Mouse (Mus musculus) midbrain, embryonic 10.5 days (tissue): ENCODE measurements at regions not wholly inside any gene's neighbourhood (a gene's known extent, or its start where the extent isn't known, plus 50 kb on each side); places are given as distances from the start of the nearest gene placed in this dataset.

Experiments
- DNase-seq: peaks from one replicate; pipeline ENCODE4 v3.0.0-alpha.2; 2017; ENCODE audit warnings: low spot score
- H3K27ac ChIP-seq: fragments of 300-500 bp; sonication (generic); replicated peaks from 2 replicates; pipeline ENCODE4 v1.5.1; 2016; ENCODE audit warnings: mild to moderate bottlenecking
- H3K27me3 ChIP-seq: fragments of 300-500 bp; sonication (generic); 2 replicates; pipeline ENCODE4 v1.6.1; 2016; ENCODE audit warnings: low read depth, mild to moderate bottlenecking; ENCODE audit not compliant: poor library complexity, severe bottlenecking
- H3K36me3 ChIP-seq: fragments of 300-500 bp; sonication (generic); 2 replicates; pipeline ENCODE4 v1.6.1; 2016; ENCODE audit warnings: mild to moderate bottlenecking, moderate library complexity
- H3K4me1 ChIP-seq: fragments of 300-500 bp; sonication (generic); 2 replicates; pipeline ENCODE4 v1.6.1; 2016
- H3K4me3 ChIP-seq: fragments of 300-500 bp; sonication (generic); 2 replicates; pipeline ENCODE4 v1.5.1; 2016; ENCODE audit warnings: mild to moderate bottlenecking, moderate library complexity
- H3K9me3 ChIP-seq: fragments of 300-500 bp; sonication (generic); replicated peaks from 2 replicates; pipeline ENCODE4 v1.6.1; 2016; ENCODE audit warnings: mild to moderate bottlenecking
- WGBS: fragments of 180-500 bp; shearing (Covaris S2); methylation state at CpG from one replicate; pipeline ENCODE4 v1.1.7; 2016; 5-methylcytosine and 5-hydroxymethylcytosine counted together

GRCm38 (mm10) chr13:19963031-19963430, 127.4 kb upstream of the Elmo1 start:
- Histone ChIP-seq H3K36me3 (no peaks in the 10 kb centered on the region), H3K9me3 (no peaks in the 10 kb centered on the region), H3K27ac (no peak overlapping the region), H3K4me3 (no peak overlapping the region), H3K27me3 (no peaks in the 10 kb centered on the region), H3K4me1 (no peaks in the 10 kb centered on the region)
- DNase-seq = no peak
- WGBS = 50% methylated on average over 3 of the region's 3 CpGs

GRCm38 (mm10) chr13:19928761-19929160, 104.7 kb upstream of the Gpr141 start:
- WGBS = 92% methylated on average over 6 of the region's 6 CpGs
- Histone ChIP-seq H3K27ac (no peak overlapping the region), H3K9me3 (no peaks in the 10 kb centered on the region), H3K4me3 (no peak overlapping the region), H3K36me3 (no peaks in the 10 kb centered on the region), H3K4me1 (no peaks in the 10 kb centered on the region), H3K27me3 (no peaks in the 10 kb centered on the region)
- no peak for DNase-seq

DNA sequence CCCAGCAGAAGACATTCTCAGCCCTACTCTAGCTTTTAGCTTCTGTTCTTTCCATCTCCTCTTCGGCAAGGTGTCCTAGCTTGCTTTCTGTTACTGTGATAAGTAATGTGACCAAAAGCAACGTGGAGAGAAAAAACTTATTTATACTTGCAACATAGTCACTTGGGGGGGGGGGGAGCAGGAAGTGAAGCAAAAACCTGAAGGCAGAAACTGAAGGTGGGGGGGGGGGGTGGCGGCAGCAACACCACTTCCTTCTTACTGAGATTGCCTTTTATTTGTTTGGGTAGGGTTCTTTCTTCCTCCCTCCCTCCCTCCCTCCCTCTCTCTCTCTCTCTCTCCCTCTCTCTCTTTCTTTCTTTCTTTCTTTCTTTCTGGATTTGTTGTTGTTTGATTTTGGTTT, 103.8 kb upstream of the Gpr141 start:
- Histone ChIP-seq H3K36me3 (no peaks in the 10 kb centered on the region), H3K27ac (no peak overlapping the region), H3K9me3 (no peaks in the 10 kb centered on the region), H3K27me3 (no peaks in the 10 kb centered on the region), H3K4me3 (no peak overlapping the region), H3K4me1 (no peaks in the 10 kb centered on the region)
- DNase-seq = no peak
- 93% methylated on average over 3 of the region's 3 CpGs for WGBS

DNA sequence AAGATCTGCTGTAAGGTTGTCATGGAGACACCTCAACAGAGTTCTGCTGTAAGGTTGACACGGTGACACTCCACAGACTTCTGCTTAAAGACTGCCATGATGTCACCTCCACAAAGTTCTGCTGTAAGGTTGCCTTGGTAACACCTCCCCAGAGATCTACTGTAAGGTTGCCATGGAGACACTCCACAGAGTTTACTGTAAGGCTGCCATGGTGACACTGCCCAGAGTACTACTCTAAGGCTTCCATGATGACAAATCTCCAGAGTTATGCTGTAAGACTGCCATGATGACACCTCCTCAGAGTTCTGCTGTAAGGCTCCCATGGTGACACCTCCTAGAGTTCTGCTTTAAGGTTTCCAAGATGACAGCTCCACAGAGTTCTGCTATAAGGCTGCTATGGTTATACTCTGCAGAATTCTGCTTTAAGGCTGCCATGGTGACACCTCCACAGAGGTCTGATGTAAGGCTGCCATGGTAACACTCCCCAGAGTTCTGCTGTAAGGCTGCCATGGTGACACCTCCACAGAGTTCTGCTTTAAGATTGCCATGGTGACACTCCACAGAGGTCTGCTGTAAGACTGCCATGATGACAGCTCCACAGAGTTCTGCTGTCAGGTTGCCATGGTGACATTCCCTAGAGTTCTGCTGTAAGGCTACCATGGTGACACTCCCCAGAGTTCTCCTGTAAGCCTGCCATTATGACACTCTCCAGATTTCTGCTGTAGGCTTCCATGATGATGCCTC, 97.2 kb upstream of the Gpr141 start:
- no peak for DNase-seq
- Histone ChIP-seq H3K4me1 (no peaks in the 10 kb centered on the region), H3K27ac (no peak overlapping the region), H3K4me3 (no peak overlapping the region), H3K36me3 (no peaks in the 10 kb centered on the region), H3K27me3 (no peaks in the 10 kb centered on the region), H3K9me3 (peaks cover 16% of the 10 kb centered on the region)
- WGBS = 96% methylated on average over 1 of the region's 1 CpGs

DNA sequence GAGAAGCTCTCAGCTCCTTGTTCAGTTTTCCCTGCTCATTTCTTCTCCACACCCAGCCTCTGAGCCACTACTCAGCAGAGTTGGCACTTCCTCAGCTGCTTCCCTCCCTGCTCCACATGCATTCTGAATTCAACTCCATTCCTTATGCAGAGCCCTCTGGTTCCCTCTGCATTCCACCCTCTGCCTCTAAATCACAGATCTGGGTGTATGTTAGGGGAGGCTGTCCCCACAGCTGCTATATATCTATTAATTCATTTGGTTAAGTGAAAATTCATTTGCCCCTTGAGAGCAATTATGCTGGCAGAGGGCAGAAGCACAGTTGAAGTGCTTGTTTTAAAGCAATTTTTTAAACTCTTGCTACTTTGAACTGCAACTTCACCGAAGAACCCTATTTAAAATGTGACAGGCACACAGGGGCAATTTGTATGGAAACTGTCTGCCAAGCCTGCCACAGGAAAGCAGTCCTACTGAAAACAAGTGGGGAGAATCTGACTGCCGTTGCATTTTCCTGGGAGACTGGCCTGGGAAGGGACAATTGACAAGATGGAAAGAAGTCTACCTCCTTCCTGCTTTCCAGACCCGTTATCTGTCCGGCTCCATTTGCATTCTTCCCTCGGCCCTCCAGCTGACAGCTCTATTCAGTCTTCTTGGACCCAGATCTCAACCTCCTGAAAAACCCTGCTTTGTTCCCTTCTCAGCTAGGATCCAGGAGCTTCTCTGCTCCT, 88.0 kb upstream of the Gpr141 start:
- H3K4me1 ChIP-seq = no peaks in the 10 kb centered on the region
- no peak overlapping the region for H3K27ac ChIP-seq
- H3K9me3 ChIP-seq = no peaks in the 10 kb centered on the region
- H3K36me3 ChIP-seq = no peaks in the 10 kb centered on the region
- no peak overlapping the region for H3K4me3 ChIP-seq
- no peaks in the 10 kb centered on the region for H3K27me3 ChIP-seq
- 58% methylated on average over 5 of the region's 5 CpGs for WGBS
- no peak for DNase-seq

DNA sequence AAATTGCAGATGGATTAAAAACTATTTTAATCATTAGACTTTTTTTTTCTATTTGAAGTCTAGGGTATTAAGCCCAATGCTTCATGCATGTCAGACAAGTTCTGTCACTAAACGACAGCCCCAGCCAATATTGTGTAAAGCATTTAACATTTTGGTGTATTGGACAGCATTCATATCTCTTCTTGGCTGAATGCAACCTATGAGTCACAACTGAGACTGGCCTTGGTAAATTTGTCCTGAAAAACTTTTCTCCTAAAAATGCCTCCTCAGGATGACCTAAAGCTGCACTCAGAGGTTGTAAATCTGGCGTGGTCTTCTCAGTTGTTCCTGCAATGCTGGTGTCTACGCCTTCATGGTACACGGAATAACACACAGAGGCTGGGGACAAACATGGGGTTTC, 78.7 kb upstream of the Gpr141 start:
- no peak for DNase-seq
- H3K4me3 ChIP-seq = no peak overlapping the region
- H3K27ac ChIP-seq = no peak overlapping the region
- no peaks in the 10 kb centered on the region for H3K27me3 ChIP-seq
- no peaks in the 10 kb centered on the region for H3K36me3 ChIP-seq
- 95% methylated on average over 4 of the region's 4 CpGs for WGBS
- H3K9me3 ChIP-seq = no peaks in the 10 kb centered on the region
- H3K4me1 ChIP-seq = no peaks in the 10 kb centered on the region

DNA sequence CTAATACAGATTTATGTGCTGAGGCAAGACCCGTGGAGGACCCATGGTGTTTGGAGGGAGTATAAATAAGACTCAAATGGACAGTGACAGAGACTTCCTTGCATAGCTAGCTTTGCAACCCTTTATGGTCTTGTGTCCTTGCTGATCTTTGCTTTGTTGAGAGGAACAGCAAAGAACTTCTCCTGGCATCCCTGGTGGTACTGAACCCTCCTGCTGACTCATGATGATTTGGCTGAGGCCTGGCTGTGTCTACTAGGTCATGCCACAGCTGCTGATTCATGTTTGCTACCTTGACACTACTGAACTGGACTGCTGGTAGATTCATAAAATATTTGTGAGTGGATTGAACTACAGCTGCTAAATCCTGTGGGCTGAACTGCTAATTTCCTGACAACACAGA, 73.1 kb upstream of the Gpr141 start:
- H3K27ac ChIP-seq = no peak overlapping the region
- WGBS = 87% methylated on average over 1 of the region's 1 CpGs

GRCm38 (mm10) chr13:19888983-19889773, 65.1 kb upstream of the Gpr141 start:
- Histone ChIP-seq H3K27ac (no peak overlapping the region), H3K27me3 (no peaks in the 10 kb centered on the region), H3K36me3 (no peaks in the 10 kb centered on the region), H3K4me1 (no peaks in the 10 kb centered on the region), H3K4me3 (no peak overlapping the region), H3K9me3 (no peaks in the 10 kb centered on the region)
- WGBS = 86% methylated on average over 11 of the region's 11 CpGs
- DNase-seq = no peak

More for the DNA sequence above, 73.1 kb upstream of the Gpr141 start:
- Histone ChIP-seq H3K27me3 (no peaks in the 10 kb centered on the region), H3K4me3 (no peak overlapping the region), H3K9me3 (no peaks in the 10 kb centered on the region), H3K4me1 (no peaks in the 10 kb centered on the region), H3K36me3 (no peaks in the 10 kb centered on the region)
- no peak for DNase-seq

- no peaks in the 10 kb centered on the region for H3K4me1 ChIP-seq
- WGBS = 93% methylated on average over 7 of the region's 7 CpGs
- H3K27me3 ChIP-seq = no peaks in the 10 kb centered on the region
- DNase-seq = no peak
- no peaks in the 10 kb centered on the region for H3K36me3 ChIP-seq
- H3K9me3 ChIP-seq = no peaks in the 10 kb centered on the region
- no peak overlapping the region for H3K27ac ChIP-seq
- no peak overlapping the region for H3K4me3 ChIP-seq
Observed at GRCm38 (mm10) chr13:19883896-19884658, 60.0 kb upstream of the Gpr141 start.

GRCm38 (mm10) chr13:19882889-19883288, 58.8 kb upstream of the Gpr141 start:
- no peak overlapping the region for H3K27ac ChIP-seq
- H3K27me3 ChIP-seq = no peaks in the 10 kb centered on the region
- no peaks in the 10 kb centered on the region for H3K9me3 ChIP-seq
- no peak overlapping the region for H3K4me3 ChIP-seq
- no peaks in the 10 kb centered on the region for H3K36me3 ChIP-seq
- H3K4me1 ChIP-seq = no peaks in the 10 kb centered on the region
- 86% methylated on average over 4 of the region's 4 CpGs for WGBS
- no peak for DNase-seq

DNA sequence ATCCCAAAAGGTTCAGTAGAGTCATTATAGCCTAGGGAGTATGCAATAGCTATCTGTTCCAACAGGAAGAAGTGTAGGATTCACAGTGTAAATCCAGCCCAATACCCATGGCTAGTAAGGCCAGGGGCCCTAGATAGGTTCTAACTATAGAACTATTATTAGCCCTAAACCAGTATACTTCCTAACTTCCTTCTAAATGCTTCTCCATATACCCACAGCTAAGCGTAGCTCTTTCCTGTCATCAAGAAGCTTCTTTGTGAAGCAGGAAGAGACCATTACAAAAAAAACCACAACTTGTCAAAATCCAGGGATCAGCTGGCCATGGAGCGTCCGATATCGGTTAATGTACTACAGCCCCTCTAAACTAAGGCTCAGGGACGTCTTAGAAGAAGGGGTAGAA, 57.7 kb upstream of the Gpr141 start:
- Histone ChIP-seq H3K4me1 (no peaks in the 10 kb centered on the region), H3K27me3 (no peaks in the 10 kb centered on the region), H3K36me3 (no peaks in the 10 kb centered on the region), H3K27ac (no peak overlapping the region), H3K9me3 (no peaks in the 10 kb centered on the region), H3K4me3 (no peak overlapping the region)
- 90% methylated on average over 5 of the region's 5 CpGs for WGBS
- no peak for DNase-seq

DNA sequence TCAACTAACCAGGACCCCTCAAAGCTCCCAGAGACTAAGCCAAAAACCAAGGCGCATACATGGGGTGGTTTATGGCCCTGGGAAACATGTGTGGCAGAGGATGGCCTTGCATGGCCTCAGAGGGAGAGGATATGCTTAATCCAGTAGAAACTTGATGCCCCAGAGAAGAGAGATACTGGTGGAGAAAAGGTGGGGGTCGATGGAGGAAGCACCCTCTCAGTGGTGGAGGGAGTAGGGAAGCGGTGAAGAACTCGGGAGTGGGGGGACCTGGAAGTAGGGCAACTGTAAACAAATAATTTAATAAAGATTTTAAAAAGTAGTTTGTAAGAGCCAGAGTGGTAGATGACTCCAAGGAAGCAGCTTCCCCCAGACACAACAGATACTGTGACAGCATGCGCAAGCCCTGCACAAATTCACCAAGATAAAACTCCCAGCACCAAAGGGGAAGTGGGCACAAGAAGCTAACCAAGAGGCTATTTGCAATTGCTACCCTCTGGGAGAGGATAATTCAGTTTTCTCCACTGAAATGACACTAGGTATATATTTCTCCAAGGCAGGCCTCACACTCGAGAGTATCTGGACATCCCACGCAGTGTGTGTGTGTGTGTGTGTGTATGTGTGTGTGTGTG, 50.7 kb upstream of the Gpr141 start:
- no peaks in the 10 kb centered on the region for H3K4me1 ChIP-seq
- DNase-seq = no peak
- H3K9me3 ChIP-seq = no peaks in the 10 kb centered on the region
- no peaks in the 10 kb centered on the region for H3K36me3 ChIP-seq
- H3K27me3 ChIP-seq = no peaks in the 10 kb centered on the region
- H3K27ac ChIP-seq = no peak overlapping the region
- WGBS = 88% methylated on average over 7 of the region's 7 CpGs
- no peak overlapping the region for H3K4me3 ChIP-seq
